Mouse (Mus musculus) adrenal gland, postnatal 36 days (tissue): Measurements from ENCODE around the gene Cadm2. TPM values are rescaled to one million over a fixed set of nuclear protein-coding genes. Genes with fewer than 3 reads are reported as not detected.
A peak's percentile ranks its signal among the peaks of the same experiment; 100 is the strongest.

Experiments
- DNase-seq, 2 experiments: peaks; one replicate each; pipeline ENCODE4 v3.0.0; 2021; ENCODE audit warnings: mixed read lengths in 1 of 2
- long read RNA-seq, 2 experiments: library from polyadenylated mRNA; stranded (forward); transcript quantifications; one replicate each; pipeline ENCODE4 v2.0.0; 2021; ENCODE audit warnings: borderline sequencing depth in 2 of 2
- total RNA-seq, 2 experiments: library from RNA; stranded (reverse); gene quantifications; 2 replicates each; pipeline ENCODE4 v1.2.3; 2021

The Cadm2 gene
- under 1 TPM; 0.36 to 0.76 TPM for total RNA-seq
- long read RNA-seq, experiment 1, result 0 reads
- long read RNA-seq, experiment 2, result 0 reads

DNA sequence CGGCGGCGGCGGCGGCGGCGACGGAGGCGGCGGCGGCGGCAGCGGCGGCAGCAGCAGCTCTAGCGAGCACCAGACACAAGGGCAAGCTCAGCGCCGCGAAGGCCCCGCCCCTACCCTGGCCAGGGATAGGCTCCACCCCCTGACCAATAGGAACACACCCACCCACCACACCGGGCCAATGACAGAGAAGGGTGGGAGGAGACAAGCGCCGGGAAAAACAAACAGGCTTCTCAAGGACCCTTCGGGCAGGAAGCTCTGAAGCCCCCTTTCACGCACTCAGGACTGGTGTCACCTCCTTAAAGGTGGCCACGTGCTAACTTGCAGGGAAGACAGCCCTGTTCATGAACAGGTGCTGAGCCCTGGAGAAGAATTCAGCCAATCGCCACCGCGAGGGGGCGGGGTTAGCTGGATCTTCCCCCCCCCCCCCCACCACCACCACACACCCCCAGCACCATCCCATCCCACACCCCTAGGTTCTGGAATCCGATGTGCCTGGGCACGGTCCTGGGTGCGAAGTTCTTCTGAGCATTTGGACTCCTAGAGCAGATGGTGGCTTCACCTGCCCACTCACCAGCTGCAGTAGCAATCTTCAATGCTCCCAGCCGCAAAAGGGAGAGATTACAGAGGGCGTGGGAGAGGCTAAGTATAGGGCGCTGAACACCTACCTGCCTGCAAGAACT lies at the start of gene Cadm2:
Gene Cadm2 (minus strand): TSS at position 83 of the 680 bp plus-strand sequence.
- DNase-seq, result peak; percentile 90 to 91

DNA sequence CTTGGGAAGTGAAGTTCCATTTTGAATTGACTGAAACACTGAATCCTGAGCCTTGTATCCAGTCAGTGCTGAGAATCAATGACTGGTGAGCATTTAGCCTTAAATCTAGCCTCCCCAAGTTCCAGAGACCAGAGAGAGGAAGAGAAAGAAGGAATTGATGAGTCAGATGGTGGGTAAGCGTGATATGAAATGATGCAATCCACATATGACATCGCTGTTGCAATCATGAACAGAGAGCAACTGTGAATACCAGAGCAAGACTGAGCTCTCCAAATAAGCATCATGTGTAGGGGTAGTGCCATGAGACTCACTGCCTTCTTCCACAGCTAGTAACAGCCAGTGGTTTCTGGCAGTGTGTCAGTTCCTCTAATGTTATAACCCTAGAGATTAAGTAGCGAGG lies 26.2 kb upstream of the Cadm2 start:
- no peak for DNase-seq

DNA sequence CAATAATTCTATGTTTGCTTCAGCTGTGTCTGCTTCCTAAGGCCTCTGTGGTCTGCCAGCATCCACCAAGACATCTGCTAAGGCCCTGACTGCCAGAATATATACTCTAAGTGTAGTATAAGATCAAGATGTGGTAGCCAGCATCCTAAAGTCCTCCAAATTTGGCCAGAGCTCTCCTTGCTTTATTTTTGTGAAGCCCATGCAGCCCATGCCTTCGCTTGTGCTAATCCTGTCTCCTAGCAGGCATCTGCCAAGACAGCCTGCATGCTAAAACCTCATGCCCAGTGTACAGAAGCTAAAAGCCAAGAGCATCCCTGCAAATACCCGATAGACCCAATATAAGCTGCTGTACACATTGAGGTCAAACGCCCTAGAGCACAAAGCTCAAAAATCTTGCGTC lies 22.9 kb upstream of the Cadm2 start:
- DNase-seq, result no peak

DNA sequence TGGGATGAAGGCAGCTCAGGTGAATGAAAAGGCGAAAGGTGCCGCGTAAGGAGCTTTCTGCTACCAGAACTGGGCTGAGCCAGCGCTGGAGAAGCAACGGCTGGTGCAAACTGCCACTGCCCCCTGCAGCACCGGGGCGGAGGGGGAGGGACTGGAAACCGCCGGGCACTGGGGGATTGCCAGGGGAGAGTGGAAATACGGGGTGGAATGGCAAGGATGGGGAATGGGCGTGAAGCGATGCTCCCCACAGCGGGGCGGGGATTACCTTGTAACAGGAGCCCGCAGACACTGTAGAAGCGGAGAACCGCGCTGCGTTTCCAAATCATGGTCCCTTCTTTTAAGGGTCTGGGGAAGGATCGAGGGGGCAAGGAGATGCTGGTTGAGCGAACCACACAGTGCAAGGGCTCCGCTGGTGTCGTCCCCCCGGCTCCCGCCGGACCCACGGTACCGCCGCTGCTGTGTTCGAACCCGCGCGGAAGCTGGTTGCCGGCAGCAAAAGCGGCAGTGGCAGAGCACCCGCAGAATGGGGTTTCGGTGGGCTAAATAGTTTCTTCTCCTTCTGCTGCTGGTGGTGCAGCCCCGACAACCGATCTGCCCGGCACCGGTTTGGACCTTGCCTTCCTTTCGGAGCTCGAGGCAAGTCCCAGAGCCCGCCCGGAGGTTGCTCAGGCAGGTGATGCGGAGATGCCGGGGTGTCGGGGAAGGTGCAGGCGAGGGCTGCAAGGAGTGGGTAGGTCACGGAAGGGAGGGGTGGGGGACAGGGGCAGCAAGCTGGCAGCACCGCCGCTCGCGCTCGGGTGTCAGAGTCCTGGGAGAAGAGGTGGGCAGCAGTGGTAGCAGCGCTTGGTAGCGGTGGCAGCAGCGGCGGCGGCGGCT lies 564 bp downstream of the Cadm2 start:
- DNase-seq, result peak; percentile 9 to 26

DNA sequence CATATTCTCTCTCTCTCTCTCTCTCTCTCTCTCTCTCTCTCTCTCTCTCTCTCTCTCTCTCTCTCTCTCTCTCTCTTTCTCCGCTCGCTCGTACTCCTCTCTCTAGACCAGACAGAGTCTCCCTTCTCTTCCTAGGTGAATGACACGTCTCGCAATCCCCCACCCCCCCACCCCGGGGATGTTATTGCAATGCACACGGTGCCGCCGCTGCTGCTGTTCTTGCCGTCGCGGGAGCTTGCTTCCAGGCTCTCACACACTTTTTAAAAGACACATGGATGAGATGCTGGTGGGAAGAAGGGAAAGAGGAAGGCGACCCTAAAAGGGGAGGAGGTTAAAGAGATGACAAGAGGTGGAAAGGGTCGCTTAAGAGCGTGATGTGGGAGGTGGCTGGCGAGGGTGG lies 1.3 kb downstream of the Cadm2 start:
- DNase-seq, result no peak

DNA sequence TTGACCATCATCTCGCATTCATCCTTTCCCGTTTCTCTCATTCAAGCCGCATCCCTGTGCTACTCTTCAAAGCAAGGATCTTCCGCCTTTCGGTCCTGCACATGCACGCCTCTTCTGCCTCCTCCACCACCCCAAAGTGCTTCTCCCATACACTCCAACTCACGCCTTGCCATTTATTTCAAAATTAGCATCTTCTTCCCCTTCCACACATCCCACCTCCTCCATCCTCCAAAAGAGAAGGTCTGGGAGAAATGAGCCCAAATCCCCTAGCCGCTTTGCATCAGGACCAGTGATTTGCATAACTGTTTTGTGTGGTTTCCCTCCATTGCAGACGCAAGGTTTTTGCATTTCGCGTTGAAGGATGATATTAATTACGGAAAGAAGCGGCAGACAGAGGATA lies 1.9 kb downstream of the Cadm2 start:
- no peak for DNase-seq

DNA sequence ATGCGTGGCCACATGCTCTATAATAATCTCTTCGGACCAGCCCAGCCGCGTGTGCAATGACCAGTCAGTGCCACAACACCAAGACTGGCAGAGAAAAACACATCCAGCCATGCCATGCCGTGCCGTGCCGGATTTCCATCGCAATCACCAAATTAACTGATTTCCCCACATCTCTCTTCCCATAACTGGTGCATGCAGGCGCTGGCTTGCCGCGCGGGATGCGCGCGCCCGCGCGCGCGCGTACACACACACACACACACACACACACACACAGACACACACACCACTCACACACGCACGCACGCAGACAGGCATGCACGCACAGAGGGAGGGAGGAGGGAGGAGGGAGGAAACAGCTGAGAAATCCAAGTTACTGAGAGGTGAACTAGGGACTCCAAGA lies 2.9 kb downstream of the Cadm2 start:
- no peak for DNase-seq

DNA sequence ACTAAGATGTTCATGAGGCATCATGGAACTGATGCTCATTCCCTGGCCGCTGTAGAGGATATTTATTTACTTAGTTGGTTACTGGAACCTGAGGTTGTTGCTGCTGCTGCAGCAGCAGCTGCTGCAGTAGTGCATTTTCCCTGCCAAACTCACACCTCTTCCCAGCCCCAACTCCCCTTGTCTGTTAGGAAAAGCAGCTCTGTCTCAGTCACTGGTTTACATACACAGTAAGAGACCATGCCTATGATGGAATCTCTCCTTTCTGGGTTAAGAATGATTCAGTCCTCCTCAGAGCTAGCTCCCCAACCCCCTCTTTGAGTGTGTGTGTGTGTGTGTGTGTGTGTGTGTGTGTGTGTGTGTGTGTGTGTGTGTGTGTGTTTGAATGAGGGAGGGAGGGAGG lies 3.5 kb downstream of the Cadm2 start:
- no peak for DNase-seq

DNA sequence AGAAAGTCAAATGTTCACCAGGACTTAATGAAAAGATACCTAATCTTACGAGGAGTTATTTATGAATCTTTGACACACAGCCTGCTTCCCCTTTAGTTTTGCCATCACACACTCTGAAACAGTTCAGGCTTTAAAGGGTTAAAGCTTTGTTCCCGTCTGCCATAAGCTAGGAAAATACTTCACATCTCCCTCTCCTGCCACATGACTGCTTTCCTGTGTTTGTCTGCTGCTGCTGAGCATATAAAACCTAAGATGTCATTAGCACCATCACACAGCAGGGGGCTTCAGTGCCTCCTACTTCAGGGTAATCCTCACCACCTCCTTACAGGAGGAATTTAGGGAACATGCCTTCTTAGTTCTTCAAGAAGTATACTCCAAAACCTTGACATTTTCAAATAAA lies 6.8 kb downstream of the Cadm2 start:
- no peak for DNase-seq

DNA sequence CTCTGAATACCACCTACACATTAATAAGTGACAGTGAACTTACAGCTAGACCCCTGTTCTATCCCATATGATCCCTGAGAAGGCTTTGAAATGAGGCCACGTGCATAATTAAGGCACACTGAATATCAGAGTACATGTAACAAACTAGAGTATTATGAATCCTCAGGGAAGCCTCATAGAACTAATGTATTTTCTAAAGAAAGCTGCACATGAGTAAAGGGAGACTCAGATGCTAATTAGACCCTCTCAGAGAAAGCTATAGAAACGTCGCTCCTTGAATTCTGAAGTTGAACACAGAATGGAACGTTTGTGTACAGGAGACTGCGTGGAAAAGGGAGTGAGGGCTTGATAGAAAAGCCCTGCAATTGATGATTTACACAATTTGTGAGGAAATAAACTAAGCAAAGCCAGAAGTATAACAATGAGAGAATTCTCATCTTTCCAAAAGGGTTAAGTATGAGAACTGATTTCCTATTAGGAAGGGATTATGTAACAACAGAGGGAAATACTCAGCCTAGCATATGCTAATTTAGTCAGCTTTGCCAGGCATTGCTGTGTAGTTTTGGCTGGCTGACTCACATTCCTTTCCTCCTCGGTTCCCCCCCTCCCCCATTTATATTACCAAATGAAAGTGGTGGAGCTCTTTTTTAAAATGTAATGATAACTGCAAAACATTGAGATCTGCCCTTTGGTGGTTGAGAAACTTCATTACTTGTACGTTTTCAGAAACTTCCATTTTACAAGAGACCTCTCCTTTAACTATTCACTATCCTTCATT lies 9.6 kb downstream of the Cadm2 start:
- DNase-seq, result no peak

DNA sequence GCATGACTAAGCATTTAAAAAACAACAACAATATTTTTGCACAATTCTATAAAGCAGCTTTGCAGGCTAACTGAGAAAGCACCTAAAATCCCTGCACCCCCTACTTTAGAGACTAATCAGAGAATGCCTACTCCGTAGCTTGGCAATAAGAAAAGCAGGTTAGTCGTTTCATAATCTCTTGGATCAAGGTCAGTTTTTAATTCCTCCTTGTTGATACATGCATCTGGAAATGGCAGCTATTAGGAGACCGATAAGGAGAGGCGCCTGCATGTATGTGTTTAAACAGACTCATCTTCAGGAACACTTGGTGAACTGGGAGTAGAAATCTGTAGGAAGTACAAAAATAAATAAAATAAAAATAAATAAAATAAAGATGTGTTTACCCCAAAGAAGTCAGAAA lies 11.6 kb downstream of the Cadm2 start:
- no peak for DNase-seq

DNA sequence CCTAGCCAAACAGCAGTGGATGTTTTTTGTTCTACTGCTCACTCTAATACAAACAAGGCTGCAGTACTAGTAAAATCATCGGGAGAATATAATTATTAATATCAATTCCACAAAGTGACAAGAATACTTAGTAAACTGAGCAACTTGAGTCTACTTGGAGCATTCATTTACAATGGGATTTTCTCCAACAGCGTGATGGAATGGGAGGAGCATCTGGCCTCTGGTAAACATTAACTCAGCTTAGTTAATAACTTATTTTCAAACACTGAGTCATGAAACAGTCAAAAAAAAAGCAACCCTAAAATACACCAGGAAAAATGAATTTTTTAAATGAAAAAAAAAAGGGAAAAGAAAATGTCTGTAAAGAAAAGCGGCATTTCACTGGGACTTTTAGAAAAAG lies 12.2 kb downstream of the Cadm2 start:
- DNase-seq, result no peak

DNA sequence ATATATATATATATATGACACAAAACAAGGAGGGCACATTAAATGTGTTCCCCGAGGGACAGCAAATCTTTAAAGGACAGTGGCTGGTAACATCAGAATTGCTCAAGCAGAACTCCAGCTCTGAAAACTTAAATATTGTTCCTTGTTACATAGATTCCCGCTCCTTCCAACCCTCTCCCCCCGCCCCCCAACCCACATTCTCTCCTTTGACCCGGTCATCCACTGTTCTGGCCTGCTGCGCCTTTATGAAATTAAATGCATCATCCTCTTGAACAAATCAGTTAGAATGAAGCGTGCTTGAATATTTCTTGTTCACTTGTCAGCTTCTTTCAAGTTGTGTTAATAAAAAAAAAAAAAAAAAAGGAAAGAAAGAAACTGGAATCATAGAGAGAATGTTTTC lies 15.0 kb downstream of the Cadm2 start:
- no peak for DNase-seq

DNA sequence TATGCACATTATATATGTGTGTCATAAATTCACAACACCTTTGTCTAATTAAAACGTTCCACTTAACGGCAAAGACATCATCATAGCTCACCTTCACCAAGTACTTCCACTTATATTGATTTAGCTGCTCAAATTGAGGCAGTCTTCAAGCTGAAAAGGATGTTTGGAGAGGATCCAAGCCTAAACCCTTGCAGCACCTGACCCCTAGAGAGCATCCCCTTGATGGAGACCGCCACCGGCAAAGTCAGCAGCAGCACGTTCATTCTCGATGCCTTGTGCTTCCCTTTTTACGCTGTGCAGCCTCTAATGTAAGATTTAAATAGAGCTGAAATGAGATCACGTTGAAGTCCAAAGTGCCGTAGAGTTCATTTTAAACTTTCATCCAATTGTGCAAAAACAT lies 20.7 kb downstream of the Cadm2 start:
- no peak for DNase-seq

DNA sequence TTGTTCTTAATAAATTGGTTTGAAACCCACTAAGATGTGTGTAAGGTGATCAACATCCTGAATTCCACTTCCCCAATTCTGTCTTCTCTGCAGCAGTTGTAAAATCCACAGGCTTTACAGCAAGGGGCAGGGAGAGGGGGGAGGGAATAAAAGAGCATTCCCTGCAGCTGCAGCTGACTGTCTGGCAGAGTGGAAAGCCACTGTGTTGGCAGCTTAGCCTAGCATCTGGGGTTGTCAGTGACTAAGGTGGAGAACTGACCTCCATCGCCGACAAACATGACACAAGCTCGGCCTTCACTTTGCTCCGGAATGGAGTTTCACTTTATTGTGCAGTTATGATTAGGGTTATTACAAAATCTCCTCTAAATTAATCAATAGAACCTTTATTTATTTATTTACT lies 21.9 kb downstream of the Cadm2 start:
- peak in 1 of 2 experiments; percentile 17 for DNase-seq

DNA sequence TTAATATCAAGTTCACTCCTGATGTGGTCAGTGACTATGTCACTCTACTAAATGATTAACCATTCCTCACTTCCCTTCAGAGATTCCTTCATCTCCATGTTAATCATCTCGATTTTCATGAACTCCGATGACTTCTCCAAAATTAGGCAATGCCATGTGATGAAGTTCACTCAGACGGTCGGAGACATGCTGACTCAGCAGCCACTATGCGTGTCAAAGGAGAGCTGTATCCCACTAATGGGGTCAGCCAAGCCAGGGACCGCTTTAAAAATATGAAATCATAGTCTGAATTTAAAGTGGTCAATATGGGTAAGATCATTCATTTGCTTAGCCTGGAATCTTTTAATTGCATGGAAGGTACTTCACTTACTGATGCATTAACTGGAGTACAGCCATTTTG lies 29.7 kb downstream of the Cadm2 start:
- no peak for DNase-seq

DNA sequence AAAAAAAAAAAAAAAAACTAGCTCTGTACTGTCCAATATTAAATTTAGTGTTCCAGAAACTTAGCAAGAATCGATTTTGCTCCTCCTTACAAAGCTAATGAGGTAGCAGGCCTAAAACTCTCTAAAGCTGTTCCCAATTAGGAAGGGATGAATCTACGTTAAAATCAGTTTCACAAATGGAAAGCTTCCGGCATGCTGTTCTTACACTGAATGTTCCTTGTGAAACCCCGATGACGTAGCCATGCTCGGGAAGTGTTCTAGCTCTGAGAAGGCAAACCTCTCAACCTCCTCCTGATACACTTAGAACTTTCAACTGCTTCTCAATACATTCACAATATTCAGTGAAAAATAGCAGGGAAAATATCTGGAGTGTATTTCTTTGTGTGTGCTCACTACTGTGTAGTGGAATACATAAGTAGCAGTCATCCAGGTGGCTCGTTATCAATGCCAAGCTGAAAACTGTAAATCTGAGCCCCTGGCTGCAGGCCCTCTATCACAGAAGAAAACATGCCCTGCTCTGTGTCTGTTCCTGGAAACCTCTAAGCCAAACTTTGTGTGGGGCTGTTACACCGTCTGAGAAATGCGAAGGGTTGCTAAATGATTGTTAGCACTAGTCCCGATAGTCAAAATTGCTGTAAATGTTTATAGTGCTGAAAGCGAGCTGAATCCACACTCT lies 41.7 kb downstream of the Cadm2 start:
- DNase-seq, result no peak

DNA sequence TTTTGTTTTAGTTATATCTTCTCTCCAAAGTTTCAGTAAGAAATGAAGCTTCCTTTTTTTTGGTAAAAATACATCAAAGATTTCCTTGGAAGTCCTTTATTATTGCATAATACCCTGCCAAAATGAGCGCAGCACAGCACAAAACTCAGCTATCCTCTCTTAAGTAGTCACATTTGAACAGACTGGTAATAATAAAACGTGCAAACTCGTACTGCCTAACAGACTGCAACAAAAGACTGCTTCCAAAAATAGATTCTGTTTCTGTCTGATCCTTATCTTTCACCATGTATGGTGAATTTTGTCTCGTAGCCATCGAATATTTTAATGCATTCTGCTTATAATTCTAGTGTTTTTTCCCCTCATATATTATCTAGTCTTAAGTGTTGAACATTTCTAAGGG lies 45.2 kb downstream of the Cadm2 start:
- DNase-seq, result no peak

DNA sequence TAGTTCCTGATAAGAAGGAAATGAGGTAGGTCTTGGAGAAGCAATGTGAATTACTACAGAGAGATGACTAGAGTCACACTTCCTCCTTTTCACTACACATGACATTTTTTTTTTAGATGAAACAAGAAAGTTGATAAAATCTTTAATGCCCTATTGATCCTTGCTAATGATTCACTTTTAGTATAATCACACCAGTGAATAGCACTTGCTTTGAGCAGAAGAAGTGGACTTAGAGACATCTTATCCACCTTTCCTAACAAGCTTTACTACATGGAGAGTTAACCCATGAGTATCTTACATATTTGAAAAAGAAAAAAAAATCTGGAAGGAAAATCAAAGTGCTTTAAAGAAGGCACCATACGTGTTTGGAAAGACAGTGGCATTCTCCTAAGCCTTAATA lies 93.7 kb downstream of the Cadm2 start:
- DNase-seq, result no peak

DNA sequence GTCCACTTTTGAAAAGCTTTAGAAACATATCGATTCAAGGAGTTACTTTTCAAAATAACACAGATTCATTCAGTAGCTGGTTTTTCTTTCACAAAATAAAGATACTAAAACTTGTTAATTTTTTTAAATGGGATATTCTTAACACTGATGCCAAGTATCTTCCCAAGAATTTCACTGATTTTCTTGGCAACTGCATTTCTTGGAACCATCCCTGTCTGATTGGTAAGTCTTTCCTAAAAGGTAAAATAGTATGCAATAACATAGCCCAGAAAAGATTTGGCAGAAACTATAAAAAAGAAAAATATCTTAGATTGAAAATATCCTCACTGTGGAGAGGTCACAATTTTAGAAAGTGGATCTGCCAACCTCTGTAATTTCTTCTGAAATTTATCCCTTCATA lies 95.8 kb downstream of the Cadm2 start:
- DNase-seq, result no peak

DNA sequence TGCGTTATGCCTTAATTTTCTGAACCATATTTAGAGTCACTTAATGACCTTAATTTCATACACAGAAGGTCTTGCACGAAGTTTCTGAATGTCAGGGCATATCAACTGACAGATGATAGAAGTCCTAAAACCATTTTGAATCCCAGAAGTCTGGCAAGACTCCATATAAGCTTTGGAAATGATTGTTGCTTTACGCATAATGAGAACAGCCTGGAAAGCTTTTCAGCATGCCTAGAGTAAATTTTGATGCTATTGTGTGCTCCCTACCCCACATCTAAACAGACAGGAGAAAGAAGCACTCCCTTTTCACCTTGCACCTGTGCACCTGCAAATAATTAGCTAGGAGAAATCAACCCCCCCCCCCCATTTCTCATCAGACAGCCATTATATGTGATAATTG lies 102.4 kb downstream of the Cadm2 start:
- no peak for DNase-seq

DNA sequence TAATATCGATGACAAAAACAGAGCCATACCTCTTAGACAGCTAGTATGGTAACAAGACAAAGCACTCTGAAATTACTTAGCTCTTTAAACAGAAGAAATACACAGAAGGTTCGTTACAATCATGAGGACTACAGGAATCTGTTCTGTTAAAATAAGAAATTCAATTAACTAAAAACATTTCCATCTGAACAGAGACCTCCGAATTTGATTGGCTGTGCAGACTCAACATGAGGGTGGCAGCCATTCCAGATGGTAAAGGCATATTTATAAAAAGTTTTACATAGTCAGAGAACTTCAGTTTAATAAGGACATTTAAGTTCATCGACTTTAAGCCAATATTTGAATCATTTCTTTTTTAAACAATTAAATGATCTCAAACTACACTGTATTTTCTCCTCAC lies 105.2 kb downstream of the Cadm2 start:
- no peak for DNase-seq
